Mouse (Mus musculus): ENCODE results near the gene Synpo2.

Synpo2 gene

DNA sequence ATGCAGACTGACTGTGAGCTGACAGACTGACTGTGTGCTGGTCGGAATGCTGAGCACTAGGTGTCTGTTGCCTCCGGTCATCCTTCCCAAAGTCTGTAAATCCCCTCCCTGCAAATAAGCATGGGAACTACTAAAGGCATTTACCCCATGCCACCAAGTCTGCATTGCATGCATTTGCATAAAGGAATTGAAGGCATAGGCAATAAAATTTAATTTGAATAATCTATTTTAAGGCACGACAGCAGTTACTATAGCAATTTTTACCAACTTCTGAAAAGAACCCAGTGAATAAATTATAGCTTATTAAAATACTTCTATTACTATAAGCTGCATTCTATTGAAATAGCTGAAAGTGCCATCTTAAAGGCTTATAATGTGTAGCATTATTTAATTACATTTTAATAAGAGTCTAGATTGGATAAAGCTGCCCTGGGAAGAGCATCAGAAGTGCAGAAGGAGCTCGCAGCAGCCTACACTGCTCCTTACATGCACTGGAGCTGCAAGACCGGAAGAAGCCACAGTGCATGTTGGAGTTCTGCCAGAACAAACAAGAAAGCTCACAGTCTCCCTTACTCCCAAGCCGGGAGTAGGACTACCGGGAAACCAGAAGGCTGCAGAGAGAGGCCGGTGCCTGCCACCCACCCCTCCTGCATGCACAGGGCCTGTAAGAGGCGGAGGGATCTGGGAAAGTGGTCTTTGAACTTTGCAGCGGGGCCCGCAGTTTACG, 142.9 kb downstream of the Synpo2 start:
- DNase-seq (ENCODE audit: extremely low spot score) = no peak

DNA sequence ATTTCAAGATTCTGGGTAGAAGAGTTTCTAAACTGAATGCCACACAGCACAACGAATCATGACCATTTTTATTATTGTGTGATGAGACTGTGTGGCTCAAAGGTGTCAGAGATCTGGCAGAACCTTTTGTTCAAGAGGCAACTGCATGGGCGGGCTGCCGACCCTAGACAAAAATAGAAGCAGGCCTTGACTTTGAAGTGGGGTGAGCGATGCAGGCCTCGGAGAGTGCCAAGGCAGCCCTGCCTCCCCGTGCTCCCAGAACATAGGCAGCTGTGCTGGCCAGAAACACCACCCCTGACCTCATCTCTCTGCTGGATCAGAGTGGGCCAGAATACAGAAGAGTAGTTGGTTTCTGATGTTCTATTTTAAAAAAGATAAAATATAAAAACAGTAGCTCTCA, 143.5 kb downstream of the Synpo2 start:
- DNase-seq (ENCODE audit: extremely low spot score) = no peak

DNA sequence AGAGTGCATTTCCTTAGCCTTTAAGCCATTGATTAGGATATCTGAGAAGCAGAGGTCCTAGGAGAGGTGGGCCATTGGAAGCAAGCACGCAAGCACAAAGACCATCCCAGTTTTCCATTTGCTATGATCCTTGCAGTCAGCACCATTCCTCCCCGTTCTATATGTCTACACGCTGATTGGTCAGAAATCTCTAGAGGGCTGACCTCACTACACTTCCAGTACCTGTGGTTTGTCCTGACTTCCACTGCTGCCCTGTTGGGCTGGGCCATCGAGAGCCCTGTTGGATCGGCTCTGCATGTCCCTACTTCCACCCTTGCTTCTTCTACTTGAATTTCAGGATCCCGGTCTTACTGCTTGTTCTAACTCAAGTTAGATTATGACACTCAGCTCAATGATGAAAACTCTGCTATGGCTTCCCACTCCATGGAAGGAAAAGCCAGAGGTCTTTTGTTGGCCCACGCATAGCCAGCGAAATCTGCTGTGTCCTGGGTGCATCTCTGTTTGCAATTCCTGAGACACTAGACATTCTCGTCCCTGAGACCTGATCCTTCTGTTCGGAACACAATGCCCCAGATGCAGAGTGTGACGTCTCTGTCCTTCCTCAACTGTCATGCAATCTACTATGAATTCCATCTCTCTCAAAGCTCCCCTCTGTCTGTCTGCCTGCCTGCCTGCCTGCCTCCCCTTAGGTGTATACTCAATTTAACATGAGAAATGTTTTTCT, 146.5 kb downstream of the Synpo2 start:
- no peak for DNase-seq (ENCODE audit: extremely low spot score)

DNA sequence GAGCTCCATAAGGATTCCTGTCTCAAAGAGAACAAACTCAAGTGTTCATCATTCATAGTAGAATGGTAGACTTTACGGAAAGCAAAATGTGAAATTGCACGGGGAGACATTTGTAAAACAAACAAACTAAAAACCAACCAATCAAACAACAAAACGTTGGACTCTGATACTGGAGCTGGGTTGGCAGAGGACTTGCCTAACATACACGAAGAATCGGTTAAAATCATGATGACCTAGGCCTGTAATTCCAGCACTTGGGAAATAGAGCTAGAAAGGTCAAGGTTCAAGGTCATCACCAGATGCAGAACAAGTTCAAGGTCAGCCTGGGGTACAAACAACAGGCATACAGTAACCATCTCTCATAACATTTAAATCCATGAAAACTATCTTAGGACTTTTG, 147.7 kb downstream of the Synpo2 start:
- DNase-seq (ENCODE audit: extremely low spot score) = no peak

DNA sequence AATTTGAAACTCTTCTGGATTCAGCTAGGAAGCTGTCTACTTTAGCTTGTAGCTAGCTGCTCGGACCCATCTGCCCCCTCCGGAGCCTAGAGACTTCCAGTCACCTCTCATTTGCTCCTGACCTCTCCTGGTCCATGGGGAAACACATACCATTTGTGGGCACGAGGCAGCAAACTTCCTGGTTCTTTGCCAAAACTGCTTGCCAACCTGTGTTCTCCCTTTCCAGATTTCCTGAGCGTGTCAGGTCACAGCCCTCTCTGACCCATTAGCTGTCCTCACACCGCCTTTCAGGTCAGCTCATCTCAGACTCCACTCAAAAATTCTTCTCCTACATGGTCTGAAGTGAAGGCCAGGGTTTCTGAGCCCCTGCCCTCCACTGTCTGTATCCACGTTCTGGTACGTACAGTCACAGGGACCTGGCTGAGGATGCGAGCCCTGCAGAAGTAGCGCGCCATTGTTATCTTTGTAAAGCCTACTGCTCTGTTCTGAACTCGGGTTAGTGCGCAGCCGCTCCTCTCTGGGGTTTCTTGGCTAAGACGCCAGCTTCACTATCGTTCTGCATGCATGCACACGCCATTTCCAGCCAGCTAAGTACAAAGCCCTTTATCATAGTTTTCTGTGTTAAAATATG, 150.0 kb downstream of the Synpo2 start:
- no peak for DNase-seq (ENCODE audit: extremely low spot score)

DNA sequence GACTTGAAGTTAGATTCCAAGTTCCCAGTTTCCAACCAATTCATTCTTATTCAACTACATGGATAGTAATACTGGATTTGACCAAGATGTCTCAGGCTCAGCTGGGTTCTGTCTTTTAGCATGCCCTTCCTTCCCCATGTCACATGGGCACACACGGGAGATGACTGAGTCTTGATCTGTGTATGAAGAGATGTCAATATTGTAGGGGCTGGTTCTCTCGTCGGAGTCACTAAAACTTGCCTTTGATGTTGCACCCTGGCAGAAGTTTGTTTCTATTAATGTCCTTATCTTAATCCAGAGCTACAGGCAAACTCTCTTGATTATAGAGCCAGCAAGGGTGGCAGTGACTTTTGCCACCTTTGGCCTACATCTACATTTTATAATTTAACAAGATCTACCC, 154.3 kb downstream of the Synpo2 start:
- DNase-seq (ENCODE audit: extremely low spot score) = no peak

DNA sequence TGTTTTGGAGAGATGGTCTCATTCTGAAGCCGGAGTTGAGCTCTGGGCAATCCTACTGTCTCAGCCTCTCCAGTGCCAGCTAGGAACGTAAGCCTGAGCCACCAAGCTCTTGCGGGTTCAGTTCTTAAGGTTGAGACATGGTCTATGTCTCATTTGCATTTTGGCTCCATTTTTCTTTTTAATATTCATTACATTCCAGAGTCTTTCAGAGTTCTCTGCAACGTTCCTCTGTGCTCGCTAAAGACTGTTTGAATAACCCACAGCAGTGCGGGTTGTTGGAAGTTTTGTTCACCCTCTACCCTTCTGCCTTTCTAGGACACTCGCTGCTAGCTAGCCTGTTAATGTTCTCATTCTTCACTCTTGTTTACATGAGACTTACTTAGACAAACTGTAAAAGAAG, 155.0 kb downstream of the Synpo2 start:
- no peak for DNase-seq (ENCODE audit: extremely low spot score)

DNA sequence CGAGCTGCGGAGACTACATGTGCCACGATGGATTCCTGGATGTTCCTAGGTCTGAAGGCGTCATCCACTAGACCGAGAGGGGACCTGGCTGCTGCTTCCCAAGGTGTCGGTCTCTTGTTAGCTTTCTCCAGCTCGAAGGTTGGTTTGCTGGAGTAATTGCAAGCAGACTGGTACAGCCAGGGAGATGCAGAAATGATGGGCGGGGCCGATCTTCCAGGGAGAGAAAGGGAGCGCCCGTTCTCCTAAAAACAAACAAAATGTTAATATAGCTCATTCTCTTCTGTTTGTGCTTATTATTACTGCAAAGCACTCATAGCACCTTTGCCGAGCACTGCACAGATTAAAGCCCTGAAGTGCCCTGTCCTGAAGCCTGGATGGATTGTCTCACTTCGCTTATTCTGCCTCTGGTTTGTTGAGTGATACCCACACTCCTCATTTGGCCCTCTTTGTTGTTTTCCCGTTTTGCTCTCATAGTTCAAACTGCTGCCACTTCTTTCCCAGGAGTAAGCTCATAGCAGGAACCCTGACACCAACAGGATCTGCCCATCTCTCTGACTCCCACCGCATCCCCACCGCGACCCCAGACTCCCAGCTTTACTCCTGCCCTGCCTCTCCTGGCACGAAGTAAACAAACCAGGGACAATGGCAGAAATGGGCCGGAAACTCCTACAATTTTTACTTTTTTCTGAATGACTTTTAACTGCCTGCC, 155.8 kb downstream of the Synpo2 start:
- DNase-seq (ENCODE audit: extremely low spot score) = no peak

DNA sequence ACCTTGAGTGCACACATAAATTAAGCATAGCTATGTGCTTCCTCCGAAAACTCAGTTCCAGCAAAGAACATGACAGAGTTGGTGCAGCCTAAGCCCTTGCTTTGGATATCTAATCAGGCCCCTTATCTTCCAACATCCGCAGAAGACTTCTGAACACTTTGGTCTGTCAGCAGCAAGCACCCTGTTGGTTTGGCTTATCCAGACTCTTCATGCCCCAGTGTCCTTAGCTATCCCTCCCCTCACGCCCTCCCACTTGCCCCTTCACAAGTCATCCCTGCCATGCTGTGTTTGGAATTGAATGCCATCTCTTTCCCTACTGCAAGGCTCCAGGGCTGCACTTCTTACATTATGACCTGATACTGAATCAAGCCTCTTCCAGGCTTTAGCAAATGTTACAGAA, 160.2 kb downstream of the Synpo2 start:
- no peak for DNase-seq (ENCODE audit: extremely low spot score)

DNA sequence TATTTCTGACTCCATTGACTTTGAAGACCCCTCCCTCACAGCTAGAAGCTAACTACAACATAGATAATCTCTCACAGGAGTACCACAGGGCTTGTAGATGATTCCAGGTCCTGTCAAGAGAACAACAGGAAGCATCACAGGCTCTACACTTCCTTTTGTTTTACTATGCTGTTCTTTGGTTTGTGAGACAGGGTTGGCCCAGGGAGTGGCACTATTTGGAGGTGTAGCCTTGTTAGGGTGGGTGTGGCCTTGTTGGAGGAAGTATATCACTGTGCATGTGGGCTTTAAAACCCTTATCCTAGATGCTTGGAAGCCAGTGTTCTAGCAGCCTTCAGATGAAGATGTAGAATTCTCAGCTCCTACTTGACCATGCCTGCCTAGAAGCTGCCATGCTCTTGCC, 160.9 kb downstream of the Synpo2 start:
- DNase-seq (ENCODE audit: extremely low spot score) = no peak

DNA sequence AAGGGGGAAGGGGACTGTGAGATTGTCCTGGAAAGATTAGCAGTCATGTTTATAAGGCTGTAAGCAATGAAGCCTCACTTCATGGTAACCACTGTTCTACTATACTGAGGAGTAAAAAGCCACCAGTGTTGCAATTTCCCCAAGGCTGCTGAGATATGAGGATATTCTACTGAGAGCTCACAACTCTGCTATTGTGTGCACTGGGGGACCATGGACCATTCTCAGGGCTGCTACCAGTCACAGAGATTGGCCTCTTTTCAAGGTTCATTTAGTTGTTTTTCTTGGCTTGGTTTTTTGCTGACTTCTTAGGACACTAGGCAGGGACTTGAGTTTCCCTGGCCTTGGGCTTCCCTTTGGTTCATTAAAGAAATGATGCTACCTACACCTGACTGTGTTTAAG, 162.6 kb downstream of the Synpo2 start:
- DNase-seq (ENCODE audit: extremely low spot score) = no peak

DNA sequence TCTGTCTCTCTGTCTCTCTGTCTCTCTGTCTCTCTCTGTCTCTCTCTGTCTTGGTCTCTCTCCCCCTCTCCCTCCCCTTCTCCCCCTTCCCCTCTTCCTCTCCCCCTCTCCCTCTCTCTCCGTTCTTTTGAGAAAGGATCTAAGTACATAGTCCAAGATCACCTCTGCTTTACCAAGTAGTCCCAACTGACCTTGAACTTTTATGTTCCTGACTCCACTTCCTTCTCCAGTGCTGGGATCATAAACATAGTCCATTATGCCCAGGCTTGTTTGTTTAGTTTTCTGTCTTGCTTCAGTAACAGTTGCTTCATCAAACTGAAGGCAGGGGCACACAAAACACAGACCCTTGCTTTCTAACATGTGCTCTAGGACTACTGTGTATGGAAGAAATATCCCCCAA, 163.5 kb downstream of the Synpo2 start:
- DNase-seq (ENCODE audit: extremely low spot score) = no peak

DNA sequence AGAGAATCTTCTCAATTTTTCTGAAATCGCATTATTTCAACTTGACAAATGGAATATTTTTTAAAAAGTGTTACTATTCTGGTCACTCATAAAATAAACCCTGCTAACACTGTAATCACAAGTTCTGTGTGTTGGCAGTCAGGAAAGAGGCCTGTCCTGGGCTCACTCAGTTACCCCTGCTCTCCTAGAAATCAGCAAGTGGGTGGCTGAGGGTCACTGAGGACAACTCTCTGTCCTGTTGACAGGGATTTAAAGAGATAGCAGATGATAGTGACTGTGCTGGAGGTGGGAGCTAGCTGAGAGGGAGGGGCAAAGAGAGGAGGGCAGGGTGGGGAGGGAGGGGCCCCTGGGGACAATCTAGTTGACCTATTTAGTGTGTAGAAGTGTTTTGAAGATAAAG, 165.0 kb downstream of the Synpo2 start:
- DNase-seq (ENCODE audit: extremely low spot score) = no peak

DNA sequence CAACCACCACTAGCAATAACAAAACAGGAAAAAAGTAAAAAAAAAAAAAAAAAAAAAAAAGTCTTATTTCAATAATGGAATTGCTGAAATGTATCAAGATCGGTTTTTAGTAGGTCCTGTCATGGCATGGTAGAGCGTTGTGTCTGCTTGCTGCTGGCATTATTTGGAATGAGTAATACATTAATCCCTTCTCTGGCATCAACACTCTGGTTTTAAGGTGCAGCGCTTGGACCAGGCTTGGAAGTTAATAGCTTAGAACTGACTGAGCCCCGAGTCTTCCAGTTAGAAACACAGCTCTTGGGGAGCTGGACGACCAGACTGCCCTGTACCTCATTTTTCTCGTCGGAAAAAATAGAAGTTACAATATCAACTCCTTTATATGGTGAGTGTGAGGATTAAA, 169.1 kb downstream of the Synpo2 start:
- DNase-seq (ENCODE audit: extremely low spot score) = no peak

DNA sequence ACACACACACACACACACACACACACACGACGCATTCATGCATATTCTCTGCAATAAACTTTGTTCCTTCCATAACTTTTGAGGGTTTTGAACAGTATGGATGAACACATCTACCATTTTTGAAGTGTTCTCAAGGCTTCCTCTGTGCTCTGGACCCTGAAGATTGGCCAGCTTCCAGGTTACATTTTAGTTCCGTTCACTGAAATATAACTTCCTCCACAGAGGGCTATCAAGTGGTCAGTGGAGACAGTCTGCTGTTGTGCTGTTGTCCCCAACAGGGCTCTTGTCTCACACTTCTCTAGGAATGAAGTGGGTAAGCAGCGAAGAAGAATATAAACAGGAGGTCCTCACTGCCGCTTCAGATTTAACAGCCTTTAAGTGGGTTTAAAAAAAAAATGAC, 170.5 kb downstream of the Synpo2 start:
- no peak for DNase-seq (ENCODE audit: extremely low spot score)

DNA sequence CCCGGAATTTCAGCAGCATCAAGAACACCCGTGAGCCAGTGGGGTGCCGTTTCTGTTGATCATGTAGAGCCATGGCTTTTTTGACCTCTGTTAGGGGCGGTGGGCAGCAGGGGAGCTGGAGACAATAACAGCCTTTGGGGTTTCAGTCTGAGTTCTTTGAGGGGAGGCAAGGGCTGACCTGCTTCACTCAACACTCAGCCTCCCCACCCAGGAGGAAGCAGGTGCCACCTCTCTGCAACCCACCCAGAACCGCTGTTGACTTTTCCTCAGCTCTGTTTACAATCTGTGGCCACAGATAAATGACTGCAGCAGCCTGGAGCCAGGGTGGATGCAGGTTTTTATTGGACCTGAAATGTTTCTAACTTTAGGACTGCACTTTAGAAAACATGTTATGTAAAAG, 171.8 kb downstream of the Synpo2 start:
- peak; percentile 12 for DNase-seq (ENCODE audit: extremely low spot score)

DNA sequence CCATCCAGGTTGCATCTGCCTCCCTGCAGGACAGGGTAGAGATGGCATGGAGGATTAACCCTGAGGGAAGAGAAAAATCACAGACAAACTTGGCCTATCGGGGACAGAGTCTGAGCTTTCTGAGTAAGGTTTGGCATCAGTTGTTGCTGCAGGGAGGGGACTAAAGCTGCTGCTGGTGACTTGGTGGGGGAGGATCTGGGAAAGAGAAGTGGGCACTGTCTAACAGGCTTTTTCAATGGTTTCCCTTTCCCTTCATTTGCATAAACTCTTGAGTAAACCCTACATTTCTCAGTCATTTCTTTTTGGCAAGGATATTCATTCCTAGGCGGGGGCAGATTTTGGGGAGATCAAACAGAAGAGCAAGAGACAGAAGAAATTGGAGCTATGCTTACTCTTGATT, 174.0 kb downstream of the Synpo2 start:
- DNase-seq (ENCODE audit: extremely low spot score) = no peak

DNA sequence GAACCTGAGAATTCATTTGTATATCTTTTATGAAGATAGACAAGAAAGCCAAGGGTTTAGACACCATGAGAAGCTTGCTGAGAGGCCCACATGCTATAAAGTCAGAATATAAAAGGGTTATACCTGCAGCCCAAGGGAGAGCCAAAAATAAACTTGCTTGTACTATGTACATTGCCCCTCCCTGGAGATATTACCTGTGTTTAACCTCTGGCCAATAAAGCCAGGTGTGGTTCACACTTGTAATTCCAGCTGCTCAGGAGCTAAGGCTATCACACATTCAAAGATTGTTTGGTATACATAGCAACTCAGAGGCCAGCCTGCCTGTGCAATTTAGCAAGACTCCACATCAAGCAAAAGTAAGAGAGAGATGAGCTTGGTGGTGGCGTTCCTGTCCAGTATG, 177.1 kb downstream of the Synpo2 start:
- no peak for DNase-seq (ENCODE audit: extremely low spot score)

DNA sequence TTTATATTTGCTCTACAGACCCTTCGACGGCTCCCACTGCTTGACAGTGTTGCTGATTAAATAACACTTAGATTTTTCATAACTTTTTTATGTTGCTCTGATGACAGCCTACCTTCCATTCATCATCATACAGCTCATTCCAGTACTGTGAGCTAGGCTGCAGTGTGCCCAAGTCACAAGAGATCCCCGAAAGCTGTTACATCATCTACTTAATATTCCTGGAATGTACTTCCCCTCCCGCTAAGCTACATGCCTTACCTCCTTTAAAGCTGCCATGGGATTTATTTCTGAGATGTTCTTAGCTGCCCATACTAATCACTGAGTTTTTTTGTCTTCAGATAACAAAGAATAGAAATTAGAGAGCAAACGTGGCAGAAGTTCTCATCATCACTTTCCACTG, 181.8 kb downstream of the Synpo2 start:
- no peak for DNase-seq (ENCODE audit: extremely low spot score)

DNA sequence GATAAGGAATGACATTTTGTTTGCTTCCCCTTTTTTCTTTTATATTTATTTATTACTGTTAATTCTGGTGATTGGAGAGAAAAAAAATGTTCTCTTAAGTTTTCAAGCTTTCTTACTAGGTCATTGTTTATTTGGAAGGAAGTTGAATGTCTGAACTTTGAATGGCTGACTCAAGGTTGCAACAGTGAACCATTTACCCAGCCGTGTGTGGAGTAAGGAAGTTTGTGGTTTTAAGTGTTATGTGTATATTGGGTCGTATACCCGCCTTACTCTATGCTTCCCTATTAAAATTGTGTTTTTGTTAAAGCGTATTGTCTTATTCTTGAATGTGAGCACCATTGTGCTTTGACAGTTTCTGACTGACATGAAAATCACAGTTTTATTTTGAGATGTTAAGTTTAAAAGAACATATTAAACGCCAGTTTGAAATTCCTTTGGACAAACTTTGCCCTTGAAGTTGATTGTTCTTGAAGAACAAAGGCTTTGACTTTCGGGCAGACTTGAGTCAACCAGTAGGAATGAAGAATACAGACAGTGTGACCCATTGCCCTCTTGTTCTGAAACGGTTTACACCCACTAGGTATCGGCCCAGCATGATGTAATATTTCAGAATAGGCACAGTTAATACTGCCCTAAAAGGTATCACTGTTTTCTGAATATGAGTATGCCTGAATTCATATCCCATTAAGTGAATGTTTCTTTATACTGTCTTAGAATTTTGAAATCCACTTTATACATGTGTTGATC, 182.6 kb downstream of the Synpo2 start:
- no peak for DNase-seq (ENCODE audit: extremely low spot score)

DNA sequence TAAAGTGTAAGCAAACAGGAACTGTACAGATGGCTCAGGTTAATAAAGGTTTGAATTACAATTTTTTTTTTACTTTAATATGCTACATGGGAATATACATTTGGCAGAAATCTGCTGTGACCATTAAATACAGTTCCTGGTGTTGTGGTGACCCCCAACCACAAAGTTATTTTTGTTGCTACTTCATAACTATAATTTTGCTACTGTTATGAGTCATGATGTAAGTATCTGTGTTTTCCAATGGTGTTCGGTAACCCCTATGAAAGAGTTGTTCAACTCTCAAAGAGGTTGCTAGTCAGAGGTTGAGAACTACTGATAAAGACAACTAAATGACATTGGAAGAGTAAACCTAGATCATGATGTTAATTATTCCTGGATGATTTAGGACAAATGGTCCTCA, 193.6 kb downstream of the Synpo2 start:
- no peak for DNase-seq (ENCODE audit: extremely low spot score)

DNA sequence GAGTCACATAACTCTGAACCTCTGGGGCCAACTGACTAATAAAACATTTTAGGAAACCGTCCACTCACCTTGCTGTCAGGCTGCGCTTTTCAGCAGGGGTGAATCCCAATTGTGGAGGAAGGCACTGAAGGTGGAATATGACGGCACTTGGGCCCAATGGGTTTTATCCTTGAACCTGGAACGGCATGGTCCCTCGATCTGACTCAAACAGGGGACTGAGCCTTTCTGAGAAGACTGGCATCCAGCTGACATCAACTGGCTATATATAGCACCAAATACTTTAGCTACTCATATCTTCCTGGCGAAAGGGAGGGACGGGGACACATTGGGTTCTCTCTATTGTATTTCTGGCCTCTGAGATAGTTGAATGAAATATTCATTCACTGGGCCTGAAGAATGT, 201.2 kb downstream of the Synpo2 start, which contains the start of gene Myoz2:
Gene Myoz2 (minus strand): TSS at position 264 of the 400 bp plus-strand sequence.
- no peak for DNase-seq (ENCODE audit: extremely low spot score)
